Mouse (Mus musculus) intestine, embryonic 15.5 days (tissue): ENCODE results near the gene Rps4x. TPM values are rescaled to one million over a fixed set of nuclear protein-coding genes. Genes with fewer than 3 reads are reported as not detected.

Experiments used
- ATAC-seq: fragments of 200-750 bp; cut with Nextera tagmentation; 2 replicates; pipeline ENCODE4 v1.8.0; 2017; ENCODE audit warnings: moderate TSS enrichment, moderate library complexity
- H3K27ac ChIP-seq: fragments of 300-500 bp; sonication (generic); 2 replicates; pipeline ENCODE4 v1.5.1; 2015; ENCODE audit warnings: mild to moderate bottlenecking, inconsistent platforms
- H3K27me3 ChIP-seq: fragments of 300-500 bp; sonication (generic); replicated peaks from 2 replicates; pipeline ENCODE4 v1.6.1; 2015; ENCODE audit warnings: inconsistent platforms
- H3K36me3 ChIP-seq: fragments of 300-500 bp; sonication (generic); 2 replicates; pipeline ENCODE4 v1.6.1; 2015; ENCODE audit warnings: inconsistent platforms
- H3K4me1 ChIP-seq: fragments of 300-500 bp; sonication (generic); replicated peaks from 2 replicates; pipeline ENCODE4 v1.6.1; 2015; ENCODE audit warnings: inconsistent platforms
- H3K4me2 ChIP-seq: fragments of 300-500 bp; sonication (generic); replicated peaks from 2 replicates; pipeline ENCODE4 v1.6.1; 2015; ENCODE audit warnings: mild to moderate bottlenecking, inconsistent platforms
- H3K4me3 ChIP-seq: fragments of 300-500 bp; sonication (generic); replicated peaks from 2 replicates; pipeline ENCODE4 v1.5.1; 2015; ENCODE audit warnings: inconsistent platforms
- H3K9ac ChIP-seq: fragments of 300-500 bp; sonication (generic); 2 replicates; pipeline ENCODE4 v1.6.1; 2015; ENCODE audit warnings: inconsistent platforms
- H3K9me3 ChIP-seq: fragments of 300-500 bp; sonication (generic); 2 replicates; pipeline ENCODE4 v1.6.1; 2016; ENCODE audit warnings: inconsistent platforms
- WGBS: fragments of 180-500 bp; shearing (Covaris S2); methylation state at CpG from one replicate; pipeline ENCODE4 v1.1.7; 2015; 5-methylcytosine and 5-hydroxymethylcytosine counted together
- polyA plus RNA-seq: library from polyadenylated mRNA; unstranded; fragments of >200 nt; fragmentation: Nextera tagmentation; extraction: Ambion mirVana; gene quantifications from 2 replicates; pipeline ENCODE4 v1.2.1, GENCODE M21; 2015

Gene Rps4x
- polyA plus RNA-seq, 1 experiment from 2014 or later, result 787 TPM

DNA sequence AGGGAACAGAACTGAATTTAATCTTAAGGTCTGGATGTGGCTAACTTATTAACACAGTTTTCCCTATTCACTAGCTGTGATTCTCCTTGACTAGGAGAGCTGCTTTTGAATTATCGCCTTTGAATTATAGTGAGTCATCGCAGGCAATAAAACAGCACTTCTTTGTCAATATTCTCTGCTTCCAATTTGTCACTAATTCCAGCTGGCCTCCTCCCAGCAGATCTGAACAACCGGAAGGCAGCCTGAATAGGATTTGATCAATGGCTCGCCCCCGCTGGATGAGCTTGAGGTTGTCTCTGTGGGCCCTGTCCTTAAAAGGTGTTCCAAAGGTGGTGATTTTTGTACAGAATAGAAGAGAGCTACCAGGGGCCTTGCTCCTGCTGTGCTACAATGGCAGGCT lies 22.7 kb downstream of the Rps4x start:
- Histone ChIP-seq H3K27ac (no peak overlapping the region), H3K4me1 (no peaks in the 10 kb centered on the region), H3K36me3 (no peaks in the 10 kb centered on the region), H3K27me3 (no peaks in the 10 kb centered on the region), H3K4me2 (no peak overlapping the region), H3K9me3 (no peaks in the 10 kb centered on the region), H3K4me3 (no peak overlapping the region), H3K9ac (no peak overlapping the region)
- 55% methylated on average over 5 of the region's 5 CpGs for WGBS
- no peak for ATAC-seq

DNA sequence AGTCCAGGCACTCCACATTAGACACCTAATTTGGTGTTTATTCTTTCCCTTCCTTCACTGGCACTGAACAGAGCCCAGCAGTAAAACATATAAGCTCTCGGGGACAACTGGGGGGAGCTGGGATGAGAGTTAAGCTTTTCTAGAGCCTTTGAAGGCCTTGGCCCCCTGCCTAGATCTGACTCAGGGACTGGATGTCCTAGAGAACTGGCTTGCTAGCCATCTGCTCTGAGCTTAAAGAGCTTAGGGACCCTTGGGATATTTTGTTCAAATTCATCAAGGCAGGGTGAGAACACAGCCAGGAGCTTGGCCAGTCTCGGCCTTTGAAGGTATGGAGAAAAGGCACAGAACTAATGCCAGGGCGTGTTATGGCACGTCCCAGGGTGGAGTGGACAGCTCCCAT lies 25.7 kb downstream of the Rps4x start:
- 65% methylated on average over 4 of the region's 4 CpGs for WGBS
- ATAC-seq, result no peak
- H3K27me3 ChIP-seq, result no peaks in the 10 kb centered on the region
- H3K9me3 ChIP-seq, result no peaks in the 10 kb centered on the region
- H3K36me3 ChIP-seq, result no peaks in the 10 kb centered on the region
- H3K9ac ChIP-seq, result no peak overlapping the region
- no peaks in the 10 kb centered on the region for H3K4me1 ChIP-seq
- H3K4me2 ChIP-seq, result no peak overlapping the region
- no peak overlapping the region for H3K4me3 ChIP-seq
- no peak overlapping the region for H3K27ac ChIP-seq

DNA sequence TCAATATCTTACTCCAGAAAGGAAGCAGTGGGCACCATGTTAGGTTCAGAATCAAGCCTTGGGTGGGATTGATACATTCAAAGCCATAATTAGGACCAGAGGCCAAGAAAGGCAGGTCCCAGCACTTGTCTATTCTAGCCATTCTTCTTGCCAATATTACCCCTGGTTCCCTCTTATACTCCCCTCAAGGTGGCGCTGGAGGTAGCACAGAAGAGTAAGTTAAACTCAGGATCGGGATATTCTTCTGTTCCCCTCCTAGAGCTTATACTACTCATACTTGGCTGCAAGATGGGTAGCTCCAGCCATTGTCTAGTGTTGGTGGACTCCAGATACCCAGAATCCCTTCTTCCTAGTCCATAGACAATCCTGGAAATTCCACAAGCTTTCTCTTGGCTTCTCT lies 26.1 kb downstream of the Rps4x start:
- Histone ChIP-seq H3K4me3 (no peak overlapping the region), H3K27me3 (no peaks in the 10 kb centered on the region; the same call in 1 of the 2 replicates), H3K4me2 (no peak overlapping the region), H3K36me3 (no peaks in the 10 kb centered on the region), H3K9me3 (no peaks in the 10 kb centered on the region), H3K27ac (no peak overlapping the region), H3K4me1 (no peaks in the 10 kb centered on the region), H3K9ac (no peak overlapping the region)
- no peak for ATAC-seq
- 41% methylated on average over 2 of the region's 2 CpGs for WGBS

DNA sequence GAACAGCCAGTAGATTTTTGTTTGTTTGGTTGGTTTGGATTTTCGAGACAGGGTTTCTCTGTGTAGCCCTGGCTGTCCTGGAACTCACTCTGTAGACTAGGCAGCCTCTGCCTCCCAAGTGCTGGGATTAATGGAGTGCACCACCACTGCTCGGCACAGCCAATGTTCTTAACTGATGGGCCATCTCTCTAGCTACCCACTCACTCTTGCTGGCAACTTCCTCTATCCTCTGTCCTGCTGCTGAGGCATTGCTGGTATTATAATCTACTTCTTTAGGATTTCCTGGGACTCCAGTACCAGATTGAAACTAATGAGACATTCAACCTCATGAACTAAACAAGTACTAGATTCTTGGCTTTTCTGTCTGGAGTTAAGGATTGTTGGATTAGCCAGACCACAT lies 28.7 kb downstream of the Rps4x start:
- H3K4me3 ChIP-seq, result no peak overlapping the region
- H3K9ac ChIP-seq, result no peak overlapping the region
- no peak overlapping the region for H3K27ac ChIP-seq
- no peak overlapping the region for H3K4me2 ChIP-seq
- no peaks in the 10 kb centered on the region for H3K36me3 ChIP-seq
- 78% methylated on average over 2 of the region's 2 CpGs for WGBS
- H3K9me3 ChIP-seq, result no peaks in the 10 kb centered on the region
- ATAC-seq, result no peak
- H3K4me1 ChIP-seq, result no peaks in the 10 kb centered on the region
- H3K27me3 ChIP-seq, result no peaks in the 10 kb centered on the region; the same call in 1 of the 2 replicates

DNA sequence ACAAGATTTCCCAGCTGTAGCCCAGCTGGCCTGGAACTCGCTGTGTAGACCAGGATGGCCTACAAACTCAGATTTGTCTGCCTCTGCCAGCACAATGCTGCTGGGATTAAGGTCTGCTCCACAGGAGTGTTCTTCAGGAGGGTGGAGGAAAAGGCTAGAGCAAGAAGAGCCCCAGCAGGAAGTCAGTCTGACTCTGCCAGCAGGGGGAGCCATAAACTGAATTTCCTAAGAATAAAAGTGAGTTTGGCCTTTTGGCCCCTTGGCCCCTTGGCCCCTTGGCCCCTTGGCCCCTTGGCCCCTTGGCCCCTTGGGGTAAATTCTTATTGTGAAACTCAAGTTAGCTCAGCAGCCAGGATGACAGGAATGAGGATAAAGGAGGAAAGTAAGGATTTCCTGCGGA lies 29.4 kb downstream of the Rps4x start:
- no peaks in the 10 kb centered on the region for H3K4me1 ChIP-seq
- no peak overlapping the region for H3K4me3 ChIP-seq
- no peak for ATAC-seq
- no peaks in the 10 kb centered on the region for H3K36me3 ChIP-seq
- H3K4me2 ChIP-seq, result no peak overlapping the region
- H3K27me3 ChIP-seq, result no peaks in the 10 kb centered on the region; the same call in 1 of the 2 replicates
- 71% methylated on average over 2 of the region's 2 CpGs for WGBS
- no peaks in the 10 kb centered on the region for H3K9me3 ChIP-seq
- no peak overlapping the region for H3K27ac ChIP-seq
- no peak overlapping the region for H3K9ac ChIP-seq

DNA sequence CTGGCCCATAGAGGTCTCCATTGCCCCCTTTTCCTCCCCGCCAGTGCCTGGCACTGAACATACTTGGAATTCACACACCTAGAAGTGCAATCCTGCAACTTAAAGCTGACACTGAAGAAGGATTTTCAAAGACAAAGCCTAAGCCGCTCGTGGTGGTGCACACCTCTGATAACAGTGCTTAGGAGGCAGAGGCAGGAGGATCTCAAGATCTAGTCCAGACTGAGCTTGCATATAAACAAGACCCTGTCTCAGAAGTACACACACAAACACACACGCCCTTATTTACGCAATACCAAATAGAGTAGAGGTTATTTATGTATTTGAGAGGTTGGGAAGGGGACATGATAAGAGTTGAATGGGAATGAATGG lies 31.8 kb downstream of the Rps4x start:
- H3K27ac ChIP-seq, result peak overlapping the region; percentile 72; the same call in 1 of the 2 replicates

DNA sequence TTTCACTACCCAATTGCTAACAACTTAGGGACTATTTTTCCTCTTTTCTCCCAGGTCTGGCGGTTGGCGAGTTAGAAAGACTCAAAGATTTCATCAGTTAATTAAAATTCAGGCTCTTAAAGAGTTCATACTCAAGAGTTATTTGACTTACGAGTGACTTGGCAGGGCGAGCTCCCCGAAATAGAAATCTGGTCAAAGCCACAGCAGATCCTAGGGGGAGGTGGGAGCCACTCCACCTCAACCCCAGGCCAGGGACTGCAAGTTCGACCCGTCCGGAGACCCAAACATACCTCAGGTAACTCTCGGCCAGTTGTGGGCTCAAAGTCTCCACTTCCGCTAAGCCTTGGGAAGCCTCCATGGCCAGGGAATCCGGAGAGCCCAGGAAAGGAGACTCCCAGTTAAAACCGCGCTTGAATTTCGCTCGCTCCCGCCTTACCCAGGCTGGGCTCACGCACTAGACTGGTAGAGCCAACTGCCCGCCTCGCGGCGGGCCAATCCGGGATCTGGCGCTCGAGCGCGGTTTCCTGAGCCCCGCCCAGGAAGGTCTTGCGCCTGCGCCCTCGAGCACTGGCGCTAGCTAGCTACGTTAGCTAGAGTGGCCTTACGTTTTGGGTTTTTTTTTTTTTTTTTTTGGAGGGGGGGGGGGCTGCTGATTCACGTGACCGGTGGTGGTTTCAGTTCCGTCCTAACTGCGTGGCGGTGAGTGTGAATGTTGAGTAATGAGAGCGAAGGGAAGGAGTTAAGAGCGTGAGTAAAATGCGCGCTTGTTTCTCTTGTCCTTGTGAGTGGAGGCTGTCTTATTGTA lies 32.4 kb downstream of the Rps4x start, which contains the start of gene Ercc6l:
Gene Ercc6l (minus strand): TSS at position 474 of the 805 bp plus-strand sequence.
- H3K9me3 ChIP-seq, result no peaks in the 10 kb centered on the region
- peak within 1 kb of the TSS; percentile 48 for H3K4me2 ChIP-seq
- 14% methylated on average over 42 of the region's 42 CpGs for WGBS
- ATAC-seq, result peak; percentile 99
- no peaks in the 10 kb centered on the region; the same call in 1 of the 2 replicates for H3K27me3 ChIP-seq
- H3K4me1 ChIP-seq, result no peaks in the 10 kb centered on the region
- no peaks in the 10 kb centered on the region for H3K36me3 ChIP-seq
- H3K27ac ChIP-seq, result peak within 1 kb of the TSS; percentile 72
- peak within 1 kb of the TSS; percentile 55 for H3K9ac ChIP-seq
- peak within 1 kb of the TSS; percentile 51 for H3K4me3 ChIP-seq

More for the DNA sequence above, 31.8 kb downstream of the Rps4x start:
- Histone ChIP-seq H3K27me3 (no peaks in the 10 kb centered on the region; the same call in 1 of the 2 replicates), H3K36me3 (no peaks in the 10 kb centered on the region), H3K4me2 (peak overlapping the region; percentile 48), H3K4me1 (no peaks in the 10 kb centered on the region), H3K9me3 (no peaks in the 10 kb centered on the region), H3K4me3 (peak overlapping the region; percentile 34), H3K9ac (peak overlapping the region; percentile 39; the same call in 1 of the 2 replicates)
- ATAC-seq, result no peak
- 49% methylated on average over 5 of the region's 5 CpGs for WGBS

DNA sequence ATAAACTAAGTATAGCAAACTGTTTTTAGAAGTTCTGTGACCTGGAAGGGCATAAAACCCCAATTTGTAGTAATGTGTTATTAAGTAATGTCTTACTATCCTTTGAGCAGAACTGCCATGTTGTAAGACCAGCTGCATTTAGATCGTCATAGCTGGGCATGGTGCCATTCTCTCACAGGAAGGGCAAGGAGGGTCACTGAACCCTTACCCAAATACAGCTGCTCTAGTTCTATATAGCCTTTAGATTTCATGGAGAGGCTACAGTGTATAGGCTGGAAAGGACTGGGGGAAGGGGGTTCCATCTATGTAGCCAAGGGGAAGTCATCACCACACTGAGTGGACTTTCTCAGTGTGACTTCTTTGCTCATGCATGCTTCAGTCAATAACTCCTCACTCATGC lies 48.0 kb downstream of the Rps4x start:
- Histone ChIP-seq H3K4me1 (no peaks in the 10 kb centered on the region), H3K4me2 (no peak overlapping the region), H3K4me3 (no peak overlapping the region), H3K36me3 (0 out of 2 replicates have a peak, but pooled peaks cover 4% of the 10 kb centered on the region), H3K9me3 (no peaks in the 10 kb centered on the region), H3K27ac (no peak overlapping the region), H3K9ac (no peak overlapping the region), H3K27me3 (no peaks in the 10 kb centered on the region)
- ATAC-seq, result no peak
- 70% methylated on average over 1 of the region's 1 CpGs for WGBS

Other genes with a start within 250 kb of the Rps4x start
- gene Rtl5, start 118.1 kb downstream of the Rps4x start, polyA plus RNA-seq, result 1.1 and 1.3 TPM in 2 replicates
- 50.1 and 53.9 TPM in 2 replicates for gene Pin4, start 69.9 kb downstream of the Rps4x start, polyA plus RNA-seq
- 9.5 and 11.2 TPM in 2 replicates for gene Ercc6l, start 32.3 kb downstream of the Rps4x start, polyA plus RNA-seq
- gene Cited1, start 62.8 kb upstream of the Rps4x start, polyA plus RNA-seq, result 7.1 and 7.4 TPM in 2 replicates